8 mouse cellular contexts compared by ENCODE assay signal in the genomic region with DNA sequence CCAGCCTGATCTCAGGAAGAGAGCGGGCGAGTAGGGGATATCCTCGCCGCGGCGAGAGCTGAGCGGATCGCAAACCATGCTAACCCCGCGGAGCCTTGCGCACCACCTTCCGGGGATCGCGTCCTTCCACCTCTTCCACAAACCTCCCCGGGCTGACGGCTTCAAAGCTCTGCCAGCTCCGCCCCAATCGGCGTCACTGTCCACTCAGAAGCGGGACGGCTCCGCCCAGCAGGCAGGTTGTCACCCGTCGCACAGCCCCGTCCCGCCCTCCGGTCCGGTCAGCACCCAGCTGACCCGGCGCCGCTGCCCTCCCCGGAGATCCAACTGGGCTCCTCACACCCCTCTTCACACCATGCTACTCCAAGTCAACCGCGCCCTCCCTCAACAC. TPM values are rescaled to one million over a fixed set of nuclear protein-coding genes. Genes with fewer than 3 reads are reported as not detected.
DNase-seq lines count a peak whose midpoint lies in the region; ATAC-seq and TF ChIP-seq lines count a peak whose summit lies in the region.

No protein-coding gene starts in this region.

- H3K4me1 ChIP-seq in hindbrain, embryonic 10.5 days (replicated peaks) = peaks cover 21% of the 10 kb centered on the region

- POLR2A ChIA-PET in Patski (lab: Charles Lee) = no interaction called here

- in situ Hi-C loops in Patski (cut with MboI; ENCODE audit: low pct_unique_long_range_greater_than_20kb) = no loop called here

- WGBS in hindbrain, embryonic 10.5 days = under 1% methylated on average over 34 of the region's 34 CpGs

- H3K9me3 ChIP-seq in hindbrain, embryonic 10.5 days = no peaks in the 10 kb centered on the region

- ATAC-seq in Patski = peak; percentile 89
- ATAC-seq in frontal cortex, adult (ENCODE audit: low TSS enrichment) = peak; percentile 80

- CTCF ChIA-PET in Patski (lab: Charles Lee) = interaction anchor here (1.3 kb wide), 1 partner anchor 10 kb away, joined by 4 read pairs; no protein-coding TSS in a partner anchor

- DNase-seq in Patski (ENCODE audit: low read depth, low spot score) = peak; percentile 58
- peak; percentile 95 for DNase-seq in cerebellum, adult 9-11 months
- peak; percentile 82 for DNase-seq in hindbrain, embryonic 10.5 days (ENCODE audit: low spot score)
- DNase-seq in layer of hippocampus, adult 9-10 months (ENCODE audit: low spot score) = peak; percentile 59
- DNase-seq in lung, postnatal 14 days = peak; percentile 91
- DNase-seq in retina, adult 2 months (ENCODE audit: low read depth, low spot score) = peak; percentile 79
- DNase-seq in thymus, postnatal 14 days = peak; percentile 84

- no peaks in the 10 kb centered on the region for H3K27me3 ChIP-seq in Patski
- no peaks in the 10 kb centered on the region for H3K27me3 ChIP-seq in hindbrain, embryonic 10.5 days (ENCODE audit: insufficient read depth, poor library complexity, severe bottlenecking)

- no peak for TF ChIP-seq CTCF in Patski (IDR thresholded peaks at IDR 0.05)

- H3K27ac ChIP-seq in hindbrain, embryonic 10.5 days = peak overlapping the region; percentile 94

- H3K36me3 ChIP-seq in hindbrain, embryonic 10.5 days = peaks cover 8% of the 10 kb centered on the region

- peak overlapping the region; percentile 82 for H3K4me3 ChIP-seq in hindbrain, embryonic 10.5 days

RNA-seq across cellular contexts. Expression of a gene that starts 0.6 kb away (rescaled TPM):
- 32.5 TPM for polyA plus RNA-seq in Patski (2021)
- 25.3 and 27.6 TPM in 2 replicates for polyA plus RNA-seq in hindbrain, embryonic 10.5 days (2016; fragmentation: Nextera tagmentation; extraction: Ambion mirVana)

RNA-seq across cellular contexts. Expression of a gene that starts 0.7 kb away (rescaled TPM):
- polyA plus RNA-seq in Patski (2021) = 93.8 TPM
- polyA plus RNA-seq in hindbrain, embryonic 10.5 days (2016; fragmentation: Nextera tagmentation; extraction: Ambion mirVana) = 35.6 and 40.9 TPM in 2 replicates

RNA-seq across cellular contexts. Expression of a gene that starts 33.3 kb away (rescaled TPM):
- polyA plus RNA-seq in Patski (2021) = 0.04 TPM
- polyA plus RNA-seq in hindbrain, embryonic 10.5 days (2016; fragmentation: Nextera tagmentation; extraction: Ambion mirVana) = 0.25 and 0.73 TPM in 2 replicates

RNA-seq across cellular contexts. Expression of a gene that starts 51.3 kb away (rescaled TPM):
- 169 TPM for polyA plus RNA-seq in Patski (2021)
- polyA plus RNA-seq in hindbrain, embryonic 10.5 days (2016; fragmentation: Nextera tagmentation; extraction: Ambion mirVana) = 162 and 186 TPM in 2 replicates

Comparison
In these comparisons a context has a peak if more than half of its experiments do, and no peak if none do; other contexts are left out.
1. Peak in every context shown above with its lines: DNase-seq, ATAC-seq, H3K4me3 ChIP-seq and H3K27ac ChIP-seq.